Mouse (Mus musculus) left cerebral cortex, adult 18-20 months (tissue): ENCODE measurements around the gene Eif3i. TPM values are rescaled to one million over a fixed set of nuclear protein-coding genes. Genes with fewer than 3 reads are reported as not detected.
"Not testable (repeated sequence)": the region's sequence is repeated elsewhere in the genome, so short reads cannot be mapped to it uniquely, and the experiment has no call there.

Experiments used
- DNase-seq, 2 experiments: peaks; one replicate each; pipeline ENCODE4 v3.0.0; 2021 to 2022; ENCODE audit warnings: low spot score in 2 of 2, mixed read lengths in 1 of 2
- total RNA-seq, 2 experiments: library from RNA; stranded (reverse); gene quantifications; 2 replicates each; pipeline ENCODE4 v1.2.3; 2021

Eif3i gene
- total RNA-seq, 2 experiments from 2014 or later = 124 to 128 TPM

DNA sequence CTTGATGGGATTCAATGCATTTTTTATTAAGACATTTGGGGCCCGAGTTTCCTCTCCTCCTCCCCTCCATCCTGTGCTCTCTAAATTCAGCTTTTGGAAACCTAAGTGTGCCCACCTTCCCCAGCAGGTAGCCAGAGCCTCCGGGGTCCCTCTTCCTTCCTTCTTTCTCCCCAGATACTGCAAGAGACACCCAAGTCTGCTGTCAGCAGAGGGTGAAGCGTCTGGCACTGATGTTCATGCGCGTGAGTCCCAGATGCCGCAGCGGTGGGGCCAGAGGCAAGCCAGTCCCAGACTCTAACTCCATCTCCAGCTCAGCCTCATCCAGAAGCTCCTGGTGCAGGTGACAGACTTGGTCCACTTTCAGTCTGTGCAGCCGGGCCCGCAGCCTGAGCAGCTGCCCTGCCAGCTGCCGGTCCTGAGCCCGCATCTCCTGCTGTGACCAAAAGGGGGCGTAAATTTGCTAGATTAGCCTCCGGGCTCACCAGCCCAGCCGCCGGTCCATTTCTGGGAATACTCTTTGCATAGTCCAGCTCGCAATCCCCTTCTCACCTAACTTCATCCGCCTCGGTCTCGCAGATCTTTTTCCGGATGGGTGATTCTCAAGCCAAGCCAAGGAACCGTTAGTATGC, 23.5 kb downstream of the Eif3i start:
- peak; percentile 48 to 50 for DNase-seq

DNA sequence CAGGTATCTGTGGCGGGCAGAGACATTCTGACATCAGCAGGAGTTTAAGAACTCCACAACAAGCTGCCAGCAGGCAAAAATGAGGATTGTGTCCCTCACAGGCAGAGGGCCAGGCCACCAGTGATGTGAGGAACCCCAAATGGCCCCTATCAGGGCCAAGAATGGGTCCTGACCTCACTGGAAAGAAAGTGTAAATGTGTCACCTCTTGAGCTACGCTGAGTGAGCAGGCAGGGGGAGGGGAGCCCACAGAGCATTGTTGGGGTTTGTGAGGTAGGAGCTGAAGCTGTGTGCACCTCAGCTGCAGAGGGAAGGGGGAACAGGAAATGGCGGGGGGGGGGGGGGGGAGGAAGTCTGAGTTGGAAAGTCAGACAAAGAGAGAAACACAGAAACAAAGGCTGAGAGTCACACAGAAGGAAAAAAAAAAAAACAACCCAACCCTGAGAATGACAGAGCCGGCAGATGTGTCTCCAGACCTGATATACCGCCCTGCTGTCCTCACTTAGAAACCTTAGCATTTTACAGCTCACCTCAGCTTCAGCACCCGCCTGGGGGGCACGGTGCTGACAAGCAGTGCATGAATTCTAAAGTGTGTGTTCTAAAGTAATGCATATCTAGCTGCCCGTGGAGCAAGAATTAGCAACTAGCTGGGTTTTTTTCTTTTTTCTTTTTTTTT, 25.1 kb downstream of the Eif3i start:
- DNase-seq = no peak

GRCm38 (mm10) chr4:129573430-129573829, 27.0 kb downstream of the Eif3i start, which contains the start of gene Lck:
TSS of gene Lck (minus strand) at chr4:129573641.
- DNase-seq = no peak

- DNase-seq = no peak
Observed at GRCm38 (mm10) chr4:129573093-129573370, 27.4 kb downstream of the Eif3i start.

GRCm38 (mm10) chr4:129572236-129573092, 28.0 kb downstream of the Eif3i start:
- no peak for DNase-seq

- no peak for DNase-seq
Observed at GRCm38 (mm10) chr4:129571551-129572084, 28.8 kb downstream of the Eif3i start.

DNA sequence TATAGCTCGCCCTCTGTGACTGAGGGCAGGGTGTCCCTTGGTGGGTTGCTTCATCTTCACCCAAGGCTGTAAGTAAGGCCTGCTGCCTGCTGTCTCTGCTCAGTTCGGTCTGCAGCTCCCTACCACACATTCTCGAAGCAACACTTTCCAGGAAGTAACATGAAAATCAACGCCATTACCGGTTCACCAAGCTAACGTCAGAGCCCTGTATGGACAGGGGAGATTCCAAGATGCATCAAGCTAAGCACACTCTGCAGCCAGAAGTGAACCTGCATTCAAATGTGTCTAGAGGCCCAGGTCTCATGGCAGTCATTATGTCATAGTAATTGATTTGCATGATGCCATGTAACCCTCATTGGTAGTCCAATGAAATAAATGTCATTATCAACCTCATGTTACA, 30.4 kb downstream of the Eif3i start:
- no peak for DNase-seq

DNA sequence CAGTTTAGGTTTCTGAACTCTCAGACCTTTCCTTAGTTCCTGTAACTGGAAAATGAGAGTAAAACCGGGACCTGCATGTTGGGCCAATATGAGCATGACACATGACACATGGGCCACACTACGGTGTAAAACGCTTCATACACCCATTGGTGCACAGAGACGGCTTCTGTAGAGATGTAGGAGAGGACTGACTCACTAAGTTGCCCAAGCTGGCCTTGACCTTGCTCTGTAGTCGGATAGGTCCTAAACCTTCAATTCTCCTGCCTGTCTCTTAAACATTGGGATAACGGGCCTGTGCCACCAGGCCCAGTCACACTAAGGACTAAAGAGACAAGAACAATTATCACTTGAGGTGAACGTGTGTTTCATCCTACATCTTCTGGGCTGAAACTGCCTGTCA, 32.1 kb downstream of the Eif3i start:
- DNase-seq = no peak

DNA sequence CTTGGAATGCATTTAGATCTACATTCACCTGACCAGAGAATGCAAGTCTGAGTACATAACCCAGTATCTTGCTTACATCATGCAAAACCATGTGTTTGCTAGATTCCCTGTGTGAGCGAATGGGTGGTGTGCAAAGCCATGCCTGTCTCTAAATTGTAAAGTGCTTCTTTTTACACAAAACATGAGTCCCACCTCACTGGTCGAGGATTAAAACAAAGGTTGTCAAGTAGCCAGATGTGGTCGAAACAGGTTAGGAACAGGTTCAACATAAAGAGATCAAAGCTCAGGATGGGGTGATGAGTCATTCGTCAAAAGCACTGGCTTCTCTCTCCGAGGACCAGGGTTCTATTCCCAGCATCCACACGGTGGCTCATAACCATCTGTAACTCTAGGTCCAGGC, 35.3 kb downstream of the Eif3i start:
- DNase-seq = no peak

- DNase-seq = no peak
Observed at GRCm38 (mm10) chr4:129563718-129564117, 36.7 kb downstream of the Eif3i start.

DNA sequence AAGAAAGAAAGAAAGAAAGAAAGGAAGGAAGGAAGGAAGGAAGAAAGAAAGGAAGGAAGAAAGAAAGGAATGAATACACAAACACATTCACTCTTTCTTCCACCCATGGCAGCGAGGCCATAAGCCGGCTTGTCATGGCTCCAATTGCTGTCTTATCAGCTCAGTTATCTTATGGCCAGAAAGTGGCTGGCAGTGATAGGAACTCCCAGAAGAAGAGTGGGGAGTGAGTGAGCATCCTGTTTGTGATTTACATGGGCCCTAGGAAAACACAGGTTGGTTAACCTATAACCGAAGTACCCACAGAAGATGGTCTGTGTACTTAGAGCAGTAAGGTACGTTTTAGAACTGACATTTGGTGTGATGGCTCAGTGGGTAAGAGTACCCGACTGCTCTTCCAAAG, 39.3 kb downstream of the Eif3i start:
- no peak for DNase-seq

GRCm38 (mm10) chr4:129558321-129558955, 42.0 kb downstream of the Eif3i start:
- no peak for DNase-seq

GRCm38 (mm10) chr4:129557256-129557808, 43.1 kb downstream of the Eif3i start:
- no peak for DNase-seq

DNA sequence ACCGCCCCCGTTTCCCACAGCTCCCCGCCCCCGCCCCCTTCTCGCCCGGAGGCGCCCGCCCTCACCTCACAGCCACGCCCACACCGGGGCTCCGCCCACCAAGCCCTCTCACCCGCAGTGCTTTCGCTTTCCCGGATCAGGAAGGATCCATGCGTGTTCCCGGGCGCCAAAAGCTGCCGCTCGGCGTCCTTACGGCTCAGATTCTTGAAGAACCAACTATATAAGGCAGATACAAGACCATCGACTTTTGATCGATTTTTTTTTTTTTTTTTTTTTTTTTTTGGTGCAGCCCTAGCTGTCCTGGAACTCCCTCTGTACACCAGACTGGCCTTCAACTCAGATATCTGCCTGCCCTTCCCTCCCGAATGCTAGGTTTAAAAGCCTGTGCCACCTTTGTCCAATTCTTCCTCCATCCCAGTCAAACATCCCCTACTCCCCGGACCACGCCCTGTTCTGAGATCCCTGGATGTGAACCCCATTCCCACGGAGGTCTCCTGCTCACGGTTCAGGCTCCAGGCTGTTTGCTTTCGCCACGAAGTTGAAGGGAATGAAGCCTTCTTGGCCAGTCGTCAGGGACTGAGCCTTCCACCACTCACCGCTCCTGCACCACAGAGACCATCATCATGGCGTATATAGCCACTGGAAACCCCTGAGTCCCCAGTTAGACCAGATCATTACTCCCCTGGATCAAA, 43.8 kb downstream of the Eif3i start:
- DNase-seq = peak; percentile 68 to 71

DNA sequence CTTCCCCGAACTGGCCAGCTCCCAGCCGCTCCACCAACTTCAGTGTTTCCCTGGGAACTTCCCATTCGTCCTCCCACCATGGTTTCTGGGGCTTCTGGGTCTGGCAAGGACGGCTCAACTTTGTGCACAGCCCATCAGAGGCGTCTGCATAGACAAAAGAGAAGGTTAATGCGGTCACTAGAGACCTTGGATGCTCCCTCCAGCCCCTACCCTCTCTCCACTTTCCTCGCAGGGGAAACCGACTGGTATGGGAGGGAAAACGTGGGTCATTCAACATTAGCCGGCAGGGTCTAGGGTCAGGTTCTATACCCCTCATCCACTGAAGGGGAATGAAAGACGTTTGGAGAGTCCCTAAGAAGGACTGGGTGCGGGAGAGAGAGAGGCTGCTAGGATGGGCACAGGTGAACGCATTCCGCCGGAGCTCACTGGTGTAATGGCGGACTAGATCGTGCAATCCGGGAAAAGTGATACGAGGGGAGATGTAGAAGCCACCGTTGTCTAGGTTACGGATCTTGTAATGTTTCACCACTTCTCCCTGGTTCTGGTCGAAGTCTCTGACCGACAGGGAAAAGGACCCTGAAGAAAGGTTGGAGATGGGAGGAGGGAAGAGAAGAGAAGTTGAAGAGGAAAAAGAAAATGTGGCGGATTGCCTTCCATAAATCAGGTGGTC, 44.5 kb downstream of the Eif3i start:
- peak; percentile 10 to 22 for DNase-seq

DNA sequence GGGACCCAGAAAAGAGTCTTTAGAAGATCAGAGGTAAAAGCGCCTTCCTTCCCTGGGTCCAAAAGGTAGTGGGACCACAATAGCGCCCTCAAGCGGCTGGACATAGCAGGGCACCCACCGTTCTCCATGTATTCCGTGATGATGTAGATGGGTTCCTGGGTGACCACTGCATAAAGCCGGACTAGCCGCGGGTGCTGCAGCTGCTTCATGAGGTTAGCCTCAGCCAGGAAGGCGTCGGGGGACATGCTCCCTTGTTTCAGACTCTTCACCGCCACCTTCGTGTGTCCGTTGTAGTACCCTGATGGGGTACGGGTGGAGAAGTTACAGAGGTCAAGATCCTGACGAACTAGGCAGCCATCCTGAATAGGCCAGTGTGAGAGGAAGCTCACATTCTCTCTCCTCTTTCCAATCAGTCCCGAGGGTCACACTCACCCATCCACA, 45.0 kb downstream of the Eif3i start:
- DNase-seq = peak; percentile 20 to 37

- not testable (repeated sequence) for DNase-seq
Observed at GRCm38 (mm10) chr4:129554512-129554911, 45.9 kb downstream of the Eif3i start.

GRCm38 (mm10) chr4:129550295-129550694, 50.2 kb downstream of the Eif3i start:
- no peak for DNase-seq

- DNase-seq = no peak
Observed at GRCm38 (mm10) chr4:129549306-129549705, 51.1 kb downstream of the Eif3i start.

GRCm38 (mm10) chr4:129547631-129548030, 52.8 kb downstream of the Eif3i start:
- not testable (repeated sequence) for DNase-seq
